Mouse (Mus musculus) ES-Bruce4 (cell line): ENCODE measurements around the gene Slc38a8.

Experiments
- CTCF ChIP-seq: IDR thresholded peaks from one replicate; pipeline ENCODE4 v1.8.1; 2011; ENCODE audit warnings: low read depth, low read length
- EP300 ChIP-seq: IDR thresholded peaks from 2 replicates; pipeline ENCODE4 v1.6.1; 2011; ENCODE audit warnings: low read depth, low read length; ENCODE audit not compliant: insufficient read depth
- POLR2A ChIP-seq: IDR thresholded peaks from one replicate; pipeline ENCODE4 v1.8.1; 2011; ENCODE audit warnings: low read length; ENCODE audit not compliant: insufficient read depth

- TF ChIP-seq POLR2A (no peak), CTCF (no peak), EP300 (no peak)
Measured at GRCm38 (mm10) chr8:119513405-119513804, 11.9 kb upstream of the Slc38a8 start.
